Mouse (Mus musculus): ENCODE measurements around the gene Timm29. TPM values are rescaled to one million over a fixed set of nuclear protein-coding genes. Genes with fewer than 3 reads are reported as not detected.

The Timm29 gene
- total RNA-seq, 2 experiments from 2014 or later = 53.7 to 54.6 TPM

DNA sequence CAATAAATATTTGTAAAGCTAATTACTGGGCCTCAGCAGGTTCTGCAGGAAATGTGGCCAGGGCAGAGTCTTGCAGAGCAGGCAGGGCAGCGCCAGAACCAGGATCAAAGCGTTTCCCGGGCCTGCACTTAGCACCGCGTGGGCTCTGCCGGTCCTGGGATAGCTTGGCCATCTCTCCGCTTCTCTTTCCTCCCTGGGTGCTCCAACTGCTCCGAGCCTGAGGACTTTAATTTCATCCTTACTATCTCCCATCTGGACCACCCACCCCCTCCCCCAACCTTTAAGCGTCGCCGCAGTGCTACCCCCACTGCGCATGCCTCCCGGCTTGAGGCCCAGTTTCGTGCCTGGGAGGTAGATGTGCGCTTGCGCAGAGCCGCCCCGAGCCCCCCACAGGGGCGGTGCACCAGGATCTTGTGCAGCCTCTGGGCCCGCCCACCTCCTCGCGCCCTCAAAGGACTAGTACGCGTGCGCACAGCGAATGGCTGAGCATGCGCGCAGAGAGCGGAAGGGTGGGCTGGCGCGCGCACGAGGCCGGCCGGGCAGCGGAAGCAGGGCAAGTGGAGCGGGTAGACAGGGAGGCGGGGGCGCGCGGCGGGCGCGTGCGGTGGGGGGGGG, 23.2 kb downstream of the Timm29 start, which contains the start of gene Smarca4:
TSS of gene Smarca4 (plus strand) at position 553 of the 615 bp plus-strand sequence.
- DNase-seq (ENCODE audit: low spot score in 2 of 2) = peak; percentile 99 to 100

DNA sequence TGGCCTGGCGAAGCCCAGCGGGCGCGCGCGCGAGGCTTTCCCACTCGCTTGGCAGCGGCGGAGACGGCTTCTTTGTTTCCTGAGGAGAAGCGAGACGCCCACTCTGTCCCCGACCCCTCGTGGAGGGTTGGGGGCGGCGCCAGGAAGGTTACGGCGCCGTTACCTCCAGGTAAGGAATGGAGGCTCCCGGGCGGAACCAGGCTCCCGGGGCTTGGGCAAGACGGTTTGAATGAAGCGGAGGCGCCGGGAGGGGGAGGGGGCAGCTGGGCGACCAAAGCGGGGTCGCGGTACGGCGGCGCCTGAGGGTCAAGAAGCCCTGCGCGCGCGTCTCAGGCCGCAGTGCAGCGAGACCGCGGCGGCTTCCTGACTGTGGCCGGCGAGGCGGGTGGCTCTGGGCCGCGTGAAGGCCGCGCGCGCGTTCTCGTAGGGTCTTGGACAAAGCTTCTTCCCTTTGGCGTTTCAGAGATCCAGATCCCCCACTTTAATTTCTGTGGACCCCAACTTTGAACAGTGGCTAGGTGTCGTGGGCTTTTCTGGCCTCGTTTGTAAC, 23.8 kb downstream of the Timm29 start:
- peak; percentile 86 to 91 for DNase-seq (ENCODE audit: low spot score in 2 of 2)

DNA sequence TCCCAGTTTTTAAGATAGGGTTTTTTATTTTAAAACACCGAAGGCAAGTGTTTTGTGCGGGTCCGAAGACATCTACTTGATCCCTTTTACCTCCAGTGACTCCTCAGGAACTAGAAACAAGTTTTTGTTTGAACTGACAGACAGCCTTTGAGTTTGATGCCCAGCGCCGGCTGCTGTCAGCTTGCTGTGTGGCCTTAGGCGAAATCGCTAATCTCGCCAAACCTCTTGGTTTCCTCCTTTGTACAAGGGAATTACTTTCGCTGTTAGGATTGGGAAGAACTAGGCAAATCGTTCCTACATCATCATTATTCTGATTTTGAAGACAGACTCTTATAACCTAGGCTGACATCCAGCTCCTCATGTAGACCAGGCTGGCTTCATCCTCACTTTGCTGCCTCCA, 24.5 kb downstream of the Timm29 start:
- peak in 1 of 2 experiments; percentile 30 for DNase-seq (ENCODE audit: low spot score in 2 of 2)

DNA sequence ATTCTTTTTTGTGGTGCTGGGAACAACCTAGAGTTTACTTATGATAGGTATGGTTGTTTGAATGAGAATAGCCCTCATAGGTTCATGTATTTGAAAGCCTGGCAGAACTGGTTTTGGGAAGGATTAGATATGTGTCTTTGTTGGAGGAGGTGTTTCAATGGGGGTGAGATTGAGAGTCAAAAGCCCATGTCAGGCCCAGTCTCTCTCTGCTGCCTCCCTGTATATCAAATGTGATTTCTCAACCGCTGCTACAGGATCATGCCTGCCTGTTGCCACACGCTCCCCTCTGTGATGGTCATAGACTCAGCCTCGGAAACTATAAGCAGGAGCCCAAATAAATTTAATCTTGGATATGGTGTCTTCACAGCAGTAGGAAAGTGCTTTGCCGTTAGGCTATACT, 27.7 kb downstream of the Timm29 start:
- DNase-seq (ENCODE audit: low spot score in 2 of 2) = no peak

DNA sequence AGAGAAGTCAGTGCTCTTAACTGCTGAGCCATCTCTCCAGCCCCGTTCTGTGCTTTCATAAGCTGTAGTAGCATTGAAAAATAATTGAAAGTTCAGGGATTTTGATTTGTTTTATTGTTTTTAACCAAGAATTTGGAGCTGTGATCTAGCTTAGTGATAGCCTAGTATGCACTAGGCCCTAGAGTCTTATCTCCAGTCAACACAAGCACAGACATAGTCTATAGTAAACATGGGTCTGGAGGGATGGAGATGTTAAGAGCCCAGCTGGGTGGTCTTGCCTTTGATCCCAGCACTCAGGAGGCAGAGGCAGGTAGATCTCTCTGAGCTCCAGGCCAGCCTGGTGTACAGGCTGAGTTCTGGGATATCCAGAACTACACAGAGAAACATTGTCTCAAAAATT, 30.2 kb downstream of the Timm29 start:
- no peak for DNase-seq (ENCODE audit: low spot score in 2 of 2)

DNA sequence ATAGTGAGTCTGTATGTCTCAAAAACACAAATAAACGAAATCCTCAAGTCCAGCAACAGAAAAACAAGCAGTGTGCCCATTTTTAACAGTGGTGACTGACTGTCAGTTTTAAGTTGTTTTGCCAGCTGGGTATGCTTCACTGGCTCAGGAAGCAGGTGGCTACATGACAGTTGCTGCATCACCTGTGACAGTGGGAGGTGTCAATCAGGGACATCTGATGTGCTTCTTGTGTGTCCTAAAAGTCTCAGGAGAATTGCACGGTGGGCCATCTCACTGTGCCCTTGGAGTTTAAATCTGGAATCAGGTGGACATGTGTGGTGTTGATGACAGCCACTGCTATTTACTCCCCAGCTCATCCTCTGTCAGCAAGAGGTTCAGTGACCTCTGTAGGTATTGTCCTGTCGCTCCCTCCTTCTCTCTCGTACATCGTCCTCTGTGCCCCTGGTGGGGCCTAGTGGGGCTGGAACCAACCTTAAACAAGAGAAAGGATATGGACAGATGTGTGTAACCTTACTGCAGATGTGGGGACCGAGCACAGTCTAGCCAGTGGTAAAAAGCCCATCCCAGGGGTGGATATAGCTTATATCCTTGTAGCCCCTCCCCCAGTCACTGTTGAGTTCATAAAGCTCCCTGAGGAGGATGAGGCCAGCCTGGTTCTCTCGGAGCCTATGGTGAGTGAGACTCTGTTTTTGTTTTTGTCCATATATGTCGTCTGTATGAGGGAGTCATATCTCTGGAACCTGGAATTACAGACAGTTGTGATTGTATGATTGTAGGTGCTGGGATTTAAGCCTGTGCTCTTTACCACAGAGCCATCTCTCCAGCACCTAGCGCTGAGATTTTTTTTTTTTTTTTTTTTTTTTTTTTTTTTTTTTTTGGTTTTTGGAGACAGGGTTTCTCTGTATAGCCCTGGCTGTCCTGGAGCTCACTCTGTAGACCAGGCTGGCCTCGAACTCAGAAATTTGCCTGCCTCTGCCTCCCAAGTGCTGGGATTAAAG, 33.1 kb downstream of the Timm29 start:
- DNase-seq (ENCODE audit: low spot score in 2 of 2) = no peak

DNA sequence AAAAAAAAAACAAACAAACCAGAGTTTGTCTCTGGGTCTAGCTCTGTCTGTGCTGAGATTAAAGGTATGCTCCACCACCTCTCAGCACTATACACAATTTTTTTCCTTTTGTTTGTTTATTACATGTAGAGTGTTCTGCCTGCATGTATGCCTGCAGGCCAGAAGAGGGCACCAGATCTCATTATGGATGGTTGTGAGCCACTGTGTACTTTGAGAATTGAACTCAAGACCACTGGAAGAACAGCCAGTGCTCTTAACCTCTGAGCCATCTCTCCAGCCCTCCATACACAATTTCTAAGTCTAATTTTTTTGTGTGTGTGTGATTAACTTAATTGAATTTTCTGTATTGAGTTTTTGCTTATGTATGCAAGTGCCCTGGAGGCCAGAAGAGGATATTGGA, 34.0 kb downstream of the Timm29 start:
- DNase-seq (ENCODE audit: low spot score in 2 of 2) = no peak

DNA sequence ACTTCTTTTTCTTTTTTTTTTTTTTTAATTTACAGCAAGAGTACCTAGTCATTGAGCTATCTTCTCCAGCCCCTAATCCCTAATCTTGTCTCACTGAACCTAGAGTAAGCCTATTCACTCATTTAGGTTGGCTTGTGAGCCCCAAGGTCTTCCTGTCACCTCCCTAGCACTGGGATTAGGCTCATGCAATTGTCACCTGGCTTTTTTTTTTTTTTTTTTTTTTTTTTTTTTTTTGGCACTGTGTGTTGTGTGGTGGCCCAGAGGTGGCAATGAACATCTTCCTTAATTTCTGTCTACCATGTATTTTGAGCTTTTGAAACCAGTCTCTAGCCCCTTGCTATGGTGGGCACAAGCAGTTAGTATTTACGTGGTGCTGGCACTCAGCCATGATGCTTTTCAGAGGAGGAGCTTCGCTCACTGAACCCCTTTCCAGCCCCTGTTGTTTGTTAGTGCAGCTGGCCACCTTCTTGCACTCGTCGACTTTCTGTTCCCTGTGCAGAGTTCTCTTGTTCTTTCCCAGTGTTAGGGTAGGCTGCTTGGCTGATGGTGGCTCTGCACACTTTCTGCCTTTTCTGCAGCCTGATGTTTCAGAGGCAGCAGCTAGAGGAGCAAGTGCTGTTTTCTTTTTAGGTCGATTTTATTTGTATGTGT, 34.7 kb downstream of the Timm29 start:
- DNase-seq (ENCODE audit: low spot score in 2 of 2) = no peak

DNA sequence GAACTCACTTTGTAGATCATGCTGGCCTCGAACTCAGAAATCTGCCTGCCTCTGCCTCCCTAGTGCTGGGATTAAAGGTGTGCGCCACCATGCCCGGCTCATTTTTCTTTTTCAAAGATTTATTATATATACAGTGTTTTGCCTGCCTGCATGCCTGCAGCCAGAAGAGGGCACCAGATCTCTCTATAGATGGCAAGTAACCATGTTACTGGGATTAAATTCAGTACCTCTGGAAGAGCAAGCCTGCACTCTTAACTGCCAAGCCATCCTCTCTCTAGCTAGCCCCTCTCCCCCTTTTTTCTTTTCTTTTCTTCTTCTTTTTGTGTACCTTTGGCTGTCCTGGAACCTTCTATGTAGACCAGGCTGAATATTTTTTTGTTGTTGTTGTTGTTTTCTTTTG, 38.2 kb downstream of the Timm29 start:
- peak; percentile 34 to 51 for DNase-seq (ENCODE audit: low spot score in 2 of 2)

DNA sequence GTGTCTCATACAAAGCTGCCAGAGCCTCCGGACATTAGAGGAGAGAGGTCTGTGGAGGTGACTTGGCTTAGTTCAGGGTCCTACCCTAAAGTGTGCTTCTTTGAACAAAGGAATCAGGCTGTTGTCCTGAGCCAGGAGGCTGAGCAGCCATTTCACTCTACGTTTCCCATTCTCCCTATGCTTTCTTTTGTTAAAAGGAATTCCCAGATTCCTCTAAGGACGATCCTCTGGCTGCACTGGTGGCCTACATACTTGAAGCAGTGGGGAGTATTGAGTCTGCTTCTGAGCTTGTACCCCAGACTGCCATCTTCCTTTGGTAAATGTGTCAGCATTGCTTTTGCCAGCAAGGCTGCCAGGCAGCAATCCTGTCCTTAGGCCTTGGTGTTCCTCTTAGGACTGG, 40.6 kb downstream of the Timm29 start:
- DNase-seq (ENCODE audit: low spot score in 2 of 2) = no peak

DNA sequence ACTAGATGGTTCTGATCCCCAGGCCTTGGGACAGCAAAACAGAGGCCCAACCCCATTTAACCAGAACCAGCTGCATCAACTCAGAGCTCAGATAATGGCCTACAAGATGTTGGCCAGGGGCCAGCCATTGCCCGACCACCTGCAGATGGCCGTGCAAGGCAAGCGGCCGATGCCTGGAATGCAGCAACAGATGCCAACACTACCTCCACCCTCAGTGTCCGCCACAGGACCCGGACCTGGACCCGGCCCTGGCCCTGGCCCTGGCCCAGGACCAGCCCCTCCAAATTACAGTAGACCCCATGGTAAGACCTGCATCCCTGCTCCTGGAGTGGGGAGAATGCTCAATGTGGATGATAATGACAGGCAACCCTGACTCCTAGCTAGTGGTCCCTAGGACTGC, 43.1 kb downstream of the Timm29 start:
- DNase-seq (ENCODE audit: low spot score in 2 of 2) = peak in 1 of 2 experiments; percentile 34

DNA sequence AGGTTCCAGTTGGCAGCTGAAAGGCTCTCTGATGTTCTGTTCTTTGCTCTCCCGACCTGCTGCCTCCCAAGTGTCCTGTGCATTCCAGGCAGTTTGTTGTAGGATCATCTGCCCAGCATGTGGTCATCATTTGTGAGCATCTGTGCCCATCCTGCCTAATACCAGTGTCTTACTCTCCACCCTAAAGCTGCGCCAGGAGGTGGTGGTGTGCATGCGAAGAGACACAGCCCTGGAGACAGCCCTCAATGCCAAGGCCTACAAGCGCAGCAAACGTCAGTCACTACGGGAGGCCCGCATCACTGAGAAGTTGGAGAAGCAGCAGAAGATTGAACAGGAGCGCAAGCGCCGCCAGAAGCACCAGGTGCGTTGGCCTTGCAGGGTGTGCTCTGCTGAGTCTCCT, 46.5 kb downstream of the Timm29 start:
- no peak for DNase-seq (ENCODE audit: low spot score in 2 of 2)

Small RNA genes lying within 50 kb of the gene (microRNA-seq; reads per million reads assigned to microRNA genes)
- gene Mir1946b = 0 reads per million in 2 experiments

Other genes with a start within 250 kb of the Timm29 start
- 10 to 100 TPM; 92.4 to 96.7 TPM for gene Ilf3, start 224.9 kb upstream of the Timm29 start, total RNA-seq (2021)
- gene Qtrt1, start 180.9 kb upstream of the Timm29 start, total RNA-seq (2021) = 10 to 100 TPM; 34.2 to 42.0 TPM
- 10 to 100 TPM; 65.2 to 67.7 TPM for gene Dnm2, start 167.8 kb upstream of the Timm29 start, total RNA-seq (2021)
- 10 to 100 TPM; 17.7 to 21.2 TPM for gene Tmed1, start 82.5 kb upstream of the Timm29 start, total RNA-seq (2021)
- gene AB124611, start 66.5 kb upstream of the Timm29 start, total RNA-seq (2021) = under 1 TPM; 0.30 to 0.67 TPM
- gene Carm1, start 45.8 kb upstream of the Timm29 start, total RNA-seq (2021) = 10 to 100 TPM; 75.7 to 84.3 TPM
- 10 to 100 TPM; 11.3 to 12.3 TPM for gene Yipf2, start 106 bp downstream of the Timm29 start, total RNA-seq (2021)
- gene Smarca4, start 23.4 kb downstream of the Timm29 start, total RNA-seq (2021) = 100 to 1,000 TPM; 122 to 123 TPM
- gene Ldlr, start 130.8 kb downstream of the Timm29 start, total RNA-seq (2021) = 10 to 100 TPM; 17.2 to 21.3 TPM
- 1 to 10 TPM; 4.6 to 6.4 TPM for gene Spc24, start 167.6 kb downstream of the Timm29 start, total RNA-seq (2021)
- 1 to 10 TPM; 7.5 to 7.8 TPM for gene Kank2, start 206.0 kb downstream of the Timm29 start, total RNA-seq (2021)
- gene Angptl8, start 242.8 kb downstream of the Timm29 start, total RNA-seq (2021) = not detected

Data from layer of hippocampus, postnatal 10 days (tissue).